ENCODE assay signal across 14 mouse cellular contexts in the genomic region with DNA sequence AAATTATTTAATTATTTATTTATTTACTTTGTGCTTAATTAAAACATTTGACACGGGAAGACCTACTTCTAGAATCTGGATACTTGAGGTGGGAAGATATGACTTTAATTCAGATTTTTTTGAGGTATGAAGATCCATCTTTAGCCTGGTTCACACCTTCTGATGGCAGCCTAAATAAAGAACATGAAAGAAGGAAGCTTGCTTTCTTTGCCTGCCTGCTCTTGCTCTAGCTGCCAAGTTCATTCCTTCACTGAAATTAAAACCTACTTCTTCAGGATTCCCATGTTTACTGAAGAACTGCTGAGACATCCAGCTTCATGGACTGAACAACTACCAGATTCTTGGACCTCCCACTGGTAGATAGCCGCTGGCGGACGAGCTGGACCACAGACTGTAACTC.
"Had no signal": no experiment of that assay in that cellular context is flagged by ENCODE, and none has a peak within 500 bp of the region (broad histone marks: within the 10 kb centered on the region; RNA-seq: fewer than 3 reads in every experiment).

No protein-coding gene starts in this region.

- H3K27ac ChIP-seq: liver, embryonic 14.5 days; macrophage; midbrain, embryonic 13.5 days; midbrain, embryonic 15.5 days; neural tube, embryonic 12.5 days; stomach, embryonic 15.5 days; stomach, postnatal 0 days had no signal

- DNase-seq: lung, adult 18-20 months; lung, embryonic 14.5 days; lung, postnatal 10 days; thymus, adult 2 months; thymus, postnatal 25 days; thymus, postnatal 4 days had no signal

- H3K4me3 ChIP-seq: megakaryocyte, embryonic 14.5 days; midbrain, embryonic 13.5 days; midbrain, embryonic 15.5 days; neural tube, embryonic 12.5 days; stomach, embryonic 15.5 days had no signal
